Mouse (Mus musculus): ENCODE measurements around the gene Kif5a. TPM values are rescaled to one million over a fixed set of nuclear protein-coding genes. Genes with fewer than 3 reads are reported as not detected.
A peak's percentile ranks its signal among the peaks of the same experiment; 100 is the strongest.

Kif5a gene
- polyA plus RNA-seq, 1 experiment from 2014 or later = 2.3 TPM

GRCm38 (mm10) chr10:127250810-127251209 lies 12.3 kb downstream of the Kif5a start:
- no peak for ATAC-seq (ENCODE audit: low FRiP score, low TSS enrichment)
- DNase-seq (ENCODE audit: low spot score) = no peak
- TF ChIP-seq EP300 (optimal IDR thresholded peaks at IDR 0.05) = no peak
- TF ChIP-seq CTCF (IDR thresholded peaks at IDR 0.05; ENCODE audit: low read depth) = no peak

GRCm38 (mm10) chr10:127238241-127238824 lies 24.8 kb downstream of the Kif5a start:
- Histone ChIP-seq H3K36me3 (ENCODE audit: control insufficient read depth, insufficient read depth, low read length) (no peaks in the 10 kb centered on the region), H3K9me3 (ENCODE audit: control insufficient read depth, low read length) (no peaks in the 10 kb centered on the region), H3K9ac (ENCODE audit: low read length) (no peak overlapping the region), H3K4me1 (replicated peaks; ENCODE audit: control insufficient read depth, insufficient read depth) (no peaks in the 10 kb centered on the region), H3K27ac (replicated peaks) (no peak overlapping the region), H3K4me3 (ENCODE audit: low read depth, low read length) (no peak overlapping the region), H3K27me3 (ENCODE audit: control insufficient read depth, insufficient read depth, low read length) (no peaks in the 10 kb centered on the region), H3K4me2 (replicated peaks; ENCODE audit: low read depth) (no peak overlapping the region)
- ATAC-seq (ENCODE audit: low FRiP score, low TSS enrichment) = no peak
- no peak for DNase-seq (ENCODE audit: low spot score)
- TF ChIP-seq CTCF (IDR thresholded peaks at IDR 0.05; ENCODE audit: low read depth) = no peak
- no peak for TF ChIP-seq EP300 (optimal IDR thresholded peaks at IDR 0.05)
- 70% methylated on average over 18 of the region's 18 CpGs for WGBS

More at GRCm38 (mm10) chr10:127250810-127251209, 12.3 kb downstream of the Kif5a start:
- Histone ChIP-seq H3K36me3 (ENCODE audit: control insufficient read depth, insufficient read depth, low read length) (no peaks in the 10 kb centered on the region), H3K9me3 (ENCODE audit: control insufficient read depth, low read length) (no peaks in the 10 kb centered on the region), H3K4me3 (ENCODE audit: low read depth, low read length) (no peak overlapping the region), H3K4me1 (replicated peaks; ENCODE audit: control insufficient read depth, insufficient read depth) (no peaks in the 10 kb centered on the region), H3K4me2 (replicated peaks; ENCODE audit: low read depth) (no peak overlapping the region), H3K9ac (ENCODE audit: low read length) (no peak overlapping the region), H3K27ac (replicated peaks) (no peak overlapping the region), H3K27me3 (ENCODE audit: control insufficient read depth, insufficient read depth, low read length) (no peaks in the 10 kb centered on the region)
- WGBS = 72% methylated on average over 5 of the region's 5 CpGs

GRCm38 (mm10) chr10:127236541-127236940 lies 26.6 kb downstream of the Kif5a start:
- H3K9ac ChIP-seq (ENCODE audit: low read length) = no peak overlapping the region
- no peak overlapping the region for H3K4me2 ChIP-seq (replicated peaks; ENCODE audit: low read depth)
- no peaks in the 10 kb centered on the region for H3K4me1 ChIP-seq (replicated peaks; ENCODE audit: control insufficient read depth, insufficient read depth)
- no peaks in the 10 kb centered on the region for H3K36me3 ChIP-seq (ENCODE audit: control insufficient read depth, insufficient read depth, low read length)
- WGBS = 50% methylated on average over 9 of the region's 9 CpGs
- DNase-seq (ENCODE audit: low spot score) (no peak), ATAC-seq (ENCODE audit: low FRiP score, low TSS enrichment) (no peak)
- H3K4me3 ChIP-seq (ENCODE audit: low read depth, low read length) = no peak overlapping the region
- no peak overlapping the region for H3K27ac ChIP-seq (replicated peaks)
- H3K9me3 ChIP-seq (ENCODE audit: control insufficient read depth, low read length) = no peaks in the 10 kb centered on the region
- H3K27me3 ChIP-seq (ENCODE audit: control insufficient read depth, insufficient read depth, low read length) = no peaks in the 10 kb centered on the region
- TF ChIP-seq CTCF (IDR thresholded peaks at IDR 0.05; ENCODE audit: low read depth) = no peak
- TF ChIP-seq EP300 (optimal IDR thresholded peaks at IDR 0.05) = no peak

DNA sequence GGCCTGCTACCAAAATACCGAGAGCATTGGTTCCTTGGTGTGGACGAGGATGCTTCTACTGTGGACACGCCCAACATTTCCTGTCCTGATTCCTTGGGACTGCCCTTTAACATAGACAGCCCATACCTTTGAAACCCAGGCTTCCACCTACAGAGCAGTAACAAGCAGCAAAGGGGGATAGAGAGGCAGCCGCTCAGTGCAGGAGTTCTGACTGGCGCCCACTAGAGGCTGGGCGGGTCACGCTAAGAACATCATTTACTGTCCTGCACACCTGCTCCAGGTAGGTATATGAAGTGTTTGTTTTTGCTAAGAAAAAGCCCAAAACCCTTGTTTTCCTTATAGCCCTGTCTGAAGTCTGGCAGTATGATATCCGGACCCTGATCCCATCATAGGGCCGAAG lies 30.0 kb downstream of the Kif5a start:
- ATAC-seq (ENCODE audit: low FRiP score, low TSS enrichment) = no peak
- TF ChIP-seq EP300 (optimal IDR thresholded peaks at IDR 0.05) = no peak
- TF ChIP-seq CTCF (IDR thresholded peaks at IDR 0.05; ENCODE audit: low read depth) = peak; percentile 52

DNA sequence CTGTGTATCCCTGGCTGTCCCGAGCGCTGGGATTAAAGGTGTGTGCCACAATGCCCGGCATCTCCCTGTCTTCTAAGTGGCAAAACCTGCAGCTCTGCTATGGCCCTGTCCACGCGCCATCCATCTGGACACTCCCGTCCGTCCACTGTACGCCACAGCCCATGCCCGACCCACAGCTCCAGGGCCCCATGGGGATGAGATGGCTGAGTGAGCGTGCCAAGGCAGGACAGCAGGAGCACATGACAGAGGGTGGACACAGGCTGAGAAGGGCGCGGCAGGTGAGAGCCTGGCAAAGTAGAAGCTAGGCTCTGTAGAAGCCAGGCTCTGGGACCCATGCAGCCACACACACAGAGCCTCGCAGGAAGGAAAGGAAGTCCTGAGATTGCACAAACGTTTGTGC lies 31.4 kb downstream of the Kif5a start:
- H3K27me3 ChIP-seq (ENCODE audit: control insufficient read depth, insufficient read depth, low read length) = no peaks in the 10 kb centered on the region
- no peaks in the 10 kb centered on the region for H3K4me1 ChIP-seq (replicated peaks; ENCODE audit: control insufficient read depth, insufficient read depth)
- no peak overlapping the region for H3K4me2 ChIP-seq (replicated peaks; ENCODE audit: low read depth)
- no peaks in the 10 kb centered on the region for H3K9me3 ChIP-seq (ENCODE audit: control insufficient read depth, low read length)
- TF ChIP-seq CTCF (IDR thresholded peaks at IDR 0.05; ENCODE audit: low read depth) (no peak), EP300 (optimal IDR thresholded peaks at IDR 0.05) (no peak)
- no peak overlapping the region for H3K4me3 ChIP-seq (ENCODE audit: low read depth, low read length)
- ATAC-seq (ENCODE audit: low FRiP score, low TSS enrichment) (no peak), DNase-seq (ENCODE audit: low spot score) (no peak)
- WGBS = 78% methylated on average over 14 of the region's 14 CpGs
- no peaks in the 10 kb centered on the region for H3K36me3 ChIP-seq (ENCODE audit: control insufficient read depth, insufficient read depth, low read length)
- no peak overlapping the region for H3K27ac ChIP-seq (replicated peaks)
- no peak overlapping the region for H3K9ac ChIP-seq (ENCODE audit: low read length)

More for the DNA sequence above, 30.0 kb downstream of the Kif5a start:
- H3K9ac ChIP-seq (ENCODE audit: low read length) = no peak overlapping the region
- H3K9me3 ChIP-seq (ENCODE audit: control insufficient read depth, low read length) = no peaks in the 10 kb centered on the region
- peak; percentile 49 for DNase-seq (ENCODE audit: low spot score)
- no peak overlapping the region for H3K27ac ChIP-seq (replicated peaks)
- no peaks in the 10 kb centered on the region for H3K4me1 ChIP-seq (replicated peaks; ENCODE audit: control insufficient read depth, insufficient read depth)
- no peaks in the 10 kb centered on the region for H3K36me3 ChIP-seq (ENCODE audit: control insufficient read depth, insufficient read depth, low read length)
- no peak overlapping the region for H3K4me3 ChIP-seq (ENCODE audit: low read depth, low read length)
- no peak overlapping the region for H3K4me2 ChIP-seq (replicated peaks; ENCODE audit: low read depth)
- no peaks in the 10 kb centered on the region for H3K27me3 ChIP-seq (ENCODE audit: control insufficient read depth, insufficient read depth, low read length)
- 81% methylated on average over 9 of the region's 9 CpGs for WGBS

GRCm38 (mm10) chr10:127230693-127231092 lies 32.5 kb downstream of the Kif5a start:
- H3K4me1 ChIP-seq (replicated peaks; ENCODE audit: control insufficient read depth, insufficient read depth) = no peaks in the 10 kb centered on the region
- TF ChIP-seq CTCF (IDR thresholded peaks at IDR 0.05; ENCODE audit: low read depth) = no peak
- no peak for TF ChIP-seq EP300 (optimal IDR thresholded peaks at IDR 0.05)
- 74% methylated on average over 12 of the region's 12 CpGs for WGBS
- no peaks in the 10 kb centered on the region for H3K9me3 ChIP-seq (ENCODE audit: control insufficient read depth, low read length)
- ATAC-seq (ENCODE audit: low FRiP score, low TSS enrichment) (no peak), DNase-seq (ENCODE audit: low spot score) (no peak)
- H3K27me3 ChIP-seq (ENCODE audit: control insufficient read depth, insufficient read depth, low read length) = no peaks in the 10 kb centered on the region
- no peak overlapping the region for H3K4me2 ChIP-seq (replicated peaks; ENCODE audit: low read depth)
- H3K9ac ChIP-seq (ENCODE audit: low read length) = no peak overlapping the region
- H3K4me3 ChIP-seq (ENCODE audit: low read depth, low read length) = no peak overlapping the region
- H3K27ac ChIP-seq (replicated peaks) = no peak overlapping the region
- H3K36me3 ChIP-seq (ENCODE audit: control insufficient read depth, insufficient read depth, low read length) = no peaks in the 10 kb centered on the region
